Mouse (Mus musculus): ENCODE results near the gene Ociad1. TPM values are rescaled to one million over a fixed set of nuclear protein-coding genes. Genes with fewer than 3 reads are reported as not detected.

Gene Ociad1
- polyA plus RNA-seq, 1 experiment from 2014 or later, result 264 TPM

DNA sequence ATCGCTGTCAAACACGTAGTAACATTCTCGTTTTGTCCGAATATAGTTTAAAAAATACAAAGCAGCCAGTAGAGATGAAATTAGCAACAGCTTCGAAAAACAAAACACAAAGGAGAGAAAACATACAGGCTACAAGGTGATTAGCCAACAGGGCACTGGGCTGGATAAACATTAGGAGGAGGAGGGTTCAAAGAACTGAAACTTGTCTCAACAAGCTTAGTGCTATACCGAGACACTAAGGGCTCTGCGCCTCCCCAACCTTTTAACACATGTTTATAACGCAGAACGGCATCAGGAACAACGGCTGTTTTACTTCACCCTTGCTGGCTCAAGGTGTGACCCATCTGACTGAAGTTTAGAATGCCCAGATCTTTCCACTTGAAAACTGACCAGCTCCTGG lies 13.4 kb upstream of the Ociad1 start:
- no peak overlapping the region for H3K4me2 ChIP-seq (ENCODE audit: low read depth, low read length)
- H3K27ac ChIP-seq (ENCODE audit: low read depth, low read length), result no peak overlapping the region
- no peaks in the 10 kb centered on the region for H3K36me3 ChIP-seq (ENCODE audit: control insufficient read depth, insufficient read depth, low read length)
- H3K9me3 ChIP-seq (ENCODE audit: control insufficient read depth, low read length), result no peaks in the 10 kb centered on the region
- ATAC-seq (ENCODE audit: low read depth), result no peak
- no peak overlapping the region for H3K4me3 ChIP-seq (ENCODE audit: low read depth, low read length)
- no peak overlapping the region for H3K9ac ChIP-seq (replicated peaks; ENCODE audit: low read depth, low read length)
- H3K27me3 ChIP-seq (ENCODE audit: control insufficient read depth, insufficient read depth, low read length), result no peaks in the 10 kb centered on the region
- 0 out of 2 replicates have a peak, but pooled peaks cover 6% of the 10 kb centered on the region for H3K4me1 ChIP-seq (ENCODE audit: control insufficient read depth, insufficient read depth, low read length)
- 63% methylated on average over 10 of the region's 10 CpGs for WGBS

GRCm38 (mm10) chr5:73279732-73280566 lies 12.6 kb upstream of the Ociad1 start:
- no peak overlapping the region for H3K9ac ChIP-seq (replicated peaks; ENCODE audit: low read depth, low read length)
- no peaks in the 10 kb centered on the region for H3K9me3 ChIP-seq (ENCODE audit: control insufficient read depth, low read length)
- 30% methylated on average over 4 of the region's 4 CpGs for WGBS
- ATAC-seq (ENCODE audit: low read depth), result no peak
- no peaks in the 10 kb centered on the region for H3K36me3 ChIP-seq (ENCODE audit: control insufficient read depth, insufficient read depth, low read length)
- H3K4me1 ChIP-seq (ENCODE audit: control insufficient read depth, insufficient read depth, low read length), result 0 out of 2 replicates have a peak, but pooled peaks cover 6% of the 10 kb centered on the region
- H3K4me2 ChIP-seq (ENCODE audit: low read depth, low read length), result no peak overlapping the region
- no peak overlapping the region for H3K27ac ChIP-seq (ENCODE audit: low read depth, low read length)
- no peak overlapping the region for H3K4me3 ChIP-seq (ENCODE audit: low read depth, low read length)
- H3K27me3 ChIP-seq (ENCODE audit: control insufficient read depth, insufficient read depth, low read length), result no peaks in the 10 kb centered on the region

DNA sequence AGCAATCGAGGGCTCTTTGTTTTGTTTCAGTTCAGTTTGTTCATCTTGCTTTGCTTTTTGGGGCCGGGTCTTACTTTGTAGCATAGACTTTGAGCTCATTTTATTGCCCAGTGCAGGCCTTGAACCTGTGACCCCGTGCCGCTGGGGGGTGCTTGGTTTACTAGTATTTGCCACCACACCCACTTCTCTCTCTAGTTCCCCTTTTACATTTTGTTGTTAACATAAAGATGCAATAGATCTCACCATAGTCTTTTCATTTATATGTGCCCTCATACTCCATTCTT lies 12.1 kb upstream of the Ociad1 start:
- no peaks in the 10 kb centered on the region for H3K9me3 ChIP-seq (ENCODE audit: control insufficient read depth, low read length)
- H3K4me2 ChIP-seq (ENCODE audit: low read depth, low read length), result no peak overlapping the region
- H3K27me3 ChIP-seq (ENCODE audit: control insufficient read depth, insufficient read depth, low read length), result no peaks in the 10 kb centered on the region
- 0 out of 2 replicates have a peak, but pooled peaks cover 6% of the 10 kb centered on the region for H3K4me1 ChIP-seq (ENCODE audit: control insufficient read depth, insufficient read depth, low read length)
- no peak overlapping the region for H3K27ac ChIP-seq (ENCODE audit: low read depth, low read length)
- H3K36me3 ChIP-seq (ENCODE audit: control insufficient read depth, insufficient read depth, low read length), result no peaks in the 10 kb centered on the region
- no peak for ATAC-seq (ENCODE audit: low read depth)
- H3K4me3 ChIP-seq (ENCODE audit: low read depth, low read length), result no peak overlapping the region
- 53% methylated on average over 4 of the region's 4 CpGs for WGBS
- H3K9ac ChIP-seq (replicated peaks; ENCODE audit: low read depth, low read length), result no peak overlapping the region

- Histone ChIP-seq H3K4me3 (ENCODE audit: low read depth, low read length) (no peak overlapping the region), H3K9ac (replicated peaks; ENCODE audit: low read depth, low read length) (no peak overlapping the region), H3K9me3 (ENCODE audit: control insufficient read depth, low read length) (no peaks in the 10 kb centered on the region), H3K4me1 (ENCODE audit: control insufficient read depth, insufficient read depth, low read length) (0 out of 2 replicates have a peak, but pooled peaks cover 6% of the 10 kb centered on the region), H3K36me3 (ENCODE audit: control insufficient read depth, insufficient read depth, low read length) (no peaks in the 10 kb centered on the region), H3K4me2 (ENCODE audit: low read depth, low read length) (no peak overlapping the region), H3K27ac (ENCODE audit: low read depth, low read length) (no peak overlapping the region), H3K27me3 (ENCODE audit: control insufficient read depth, insufficient read depth, low read length) (no peaks in the 10 kb centered on the region)
- no peak for ATAC-seq (ENCODE audit: low read depth)
These were observed 8.5 kb upstream of the Ociad1 start for GRCm38 (mm10) chr5:73284046-73284445.

GRCm38 (mm10) chr5:73285470-73285978 lies 7.1 kb upstream of the Ociad1 start:
- Histone ChIP-seq H3K9ac (replicated peaks; ENCODE audit: low read depth, low read length) (no peak overlapping the region), H3K4me2 (ENCODE audit: low read depth, low read length) (no peak overlapping the region), H3K27me3 (ENCODE audit: control insufficient read depth, insufficient read depth, low read length) (no peaks in the 10 kb centered on the region), H3K9me3 (ENCODE audit: control insufficient read depth, low read length) (no peaks in the 10 kb centered on the region), H3K36me3 (ENCODE audit: control insufficient read depth, insufficient read depth, low read length) (no peaks in the 10 kb centered on the region), H3K4me1 (ENCODE audit: control insufficient read depth, insufficient read depth, low read length) (no peaks in the 10 kb centered on the region), H3K27ac (ENCODE audit: low read depth, low read length) (no peak overlapping the region), H3K4me3 (ENCODE audit: low read depth, low read length) (no peak overlapping the region)
- WGBS, result 92% methylated on average over 3 of the region's 3 CpGs
- no peak for ATAC-seq (ENCODE audit: low read depth)

- ATAC-seq (ENCODE audit: low read depth), result no peak
- Histone ChIP-seq H3K27ac (ENCODE audit: low read depth, low read length) (no peak overlapping the region), H3K36me3 (ENCODE audit: control insufficient read depth, insufficient read depth, low read length) (no peaks in the 10 kb centered on the region), H3K9ac (replicated peaks; ENCODE audit: low read depth, low read length) (no peak overlapping the region), H3K4me2 (ENCODE audit: low read depth, low read length) (no peak overlapping the region), H3K9me3 (ENCODE audit: control insufficient read depth, low read length) (no peaks in the 10 kb centered on the region), H3K4me1 (ENCODE audit: control insufficient read depth, insufficient read depth, low read length) (no peaks in the 10 kb centered on the region), H3K4me3 (ENCODE audit: low read depth, low read length) (no peak overlapping the region), H3K27me3 (ENCODE audit: control insufficient read depth, insufficient read depth, low read length) (no peaks in the 10 kb centered on the region)
- 80% methylated on average over 5 of the region's 5 CpGs for WGBS
These were observed 6.0 kb upstream of the Ociad1 start for GRCm38 (mm10) chr5:73286603-73287002.

DNA sequence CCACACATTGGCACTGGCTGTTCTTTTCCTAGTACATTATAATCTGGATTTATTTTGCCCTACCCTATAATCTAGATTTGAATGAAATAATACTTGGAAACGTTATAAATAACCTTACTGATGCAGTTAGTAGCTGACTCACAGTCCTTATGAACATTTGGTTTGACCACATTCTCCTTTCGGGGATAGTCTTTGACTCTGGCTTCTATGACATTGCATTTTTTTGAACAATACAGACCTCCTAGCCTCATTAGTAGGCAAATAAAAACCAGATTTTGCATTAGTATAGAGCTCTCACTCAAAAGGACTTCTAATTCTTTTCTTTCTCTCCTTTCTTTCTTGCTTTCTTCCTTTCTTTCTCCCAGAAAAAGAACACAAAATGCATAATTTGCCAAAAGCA lies 2.7 kb upstream of the Ociad1 start:
- Histone ChIP-seq H3K9ac (replicated peaks; ENCODE audit: low read depth, low read length) (no peak overlapping the region), H3K4me3 (ENCODE audit: low read depth, low read length) (no peak overlapping the region), H3K4me2 (ENCODE audit: low read depth, low read length) (no peak overlapping the region), H3K36me3 (ENCODE audit: control insufficient read depth, insufficient read depth, low read length) (peaks cover 1% of the 10 kb centered on the region), H3K27me3 (ENCODE audit: control insufficient read depth, insufficient read depth, low read length) (no peaks in the 10 kb centered on the region), H3K27ac (ENCODE audit: low read depth, low read length) (no peak overlapping the region), H3K9me3 (ENCODE audit: control insufficient read depth, low read length) (no peaks in the 10 kb centered on the region), H3K4me1 (ENCODE audit: control insufficient read depth, insufficient read depth, low read length) (peaks cover 6% of the 10 kb centered on the region; the same call in 1 of the 2 replicates)
- 69% methylated on average over 2 of the region's 2 CpGs for WGBS
- no peak for ATAC-seq (ENCODE audit: low read depth)

DNA sequence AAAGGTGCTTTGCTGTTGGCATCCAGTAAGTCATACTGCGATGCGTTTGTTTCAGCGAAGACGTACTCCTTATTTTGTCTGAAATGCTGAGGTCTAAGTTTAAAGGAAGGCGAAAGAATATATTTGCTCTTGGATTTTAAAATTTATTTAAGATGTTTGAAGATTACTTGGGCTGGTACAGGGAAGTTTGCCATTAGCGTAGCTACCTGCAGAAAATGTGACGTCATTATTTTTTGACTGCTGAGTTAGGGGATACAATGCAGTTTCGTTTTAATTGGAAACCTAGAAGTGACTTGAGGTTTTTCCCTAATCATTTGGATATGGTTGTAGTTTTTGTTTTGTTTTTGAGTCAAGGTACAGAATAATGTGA lies 859 bp downstream of the Ociad1 start:
- Histone ChIP-seq H3K27me3 (ENCODE audit: control insufficient read depth, insufficient read depth, low read length) (no peaks in the 10 kb centered on the region), H3K9ac (replicated peaks; ENCODE audit: low read depth, low read length) (peak overlapping the region; percentile 89), H3K4me2 (ENCODE audit: low read depth, low read length) (peak overlapping the region; percentile 79), H3K27ac (ENCODE audit: low read depth, low read length) (peak overlapping the region; percentile 92; the same call in 1 of the 2 replicates), H3K9me3 (ENCODE audit: control insufficient read depth, low read length) (no peaks in the 10 kb centered on the region), H3K36me3 (ENCODE audit: control insufficient read depth, insufficient read depth, low read length) (peaks cover 14% of the 10 kb centered on the region), H3K4me1 (ENCODE audit: control insufficient read depth, insufficient read depth, low read length) (peaks cover 7% of the 10 kb centered on the region; the same call in 1 of the 2 replicates), H3K4me3 (ENCODE audit: low read depth, low read length) (peak overlapping the region; percentile 81)
- ATAC-seq (ENCODE audit: low read depth), result no peak
- WGBS, result 15% methylated on average over 8 of the region's 8 CpGs

- ATAC-seq (ENCODE audit: low read depth), result no peak
- Histone ChIP-seq H3K4me1 (ENCODE audit: control insufficient read depth, insufficient read depth, low read length) (peaks cover 7% of the 10 kb centered on the region; the same call in 1 of the 2 replicates), H3K4me3 (ENCODE audit: low read depth, low read length) (no peak overlapping the region), H3K27me3 (ENCODE audit: control insufficient read depth, insufficient read depth, low read length) (no peaks in the 10 kb centered on the region), H3K4me2 (ENCODE audit: low read depth, low read length) (no peak overlapping the region), H3K36me3 (ENCODE audit: control insufficient read depth, insufficient read depth, low read length) (peaks cover 22% of the 10 kb centered on the region), H3K27ac (ENCODE audit: low read depth, low read length) (no peak overlapping the region), H3K9me3 (ENCODE audit: control insufficient read depth, low read length) (no peaks in the 10 kb centered on the region), H3K9ac (replicated peaks; ENCODE audit: low read depth, low read length) (no peak overlapping the region)
- 99% methylated on average over 7 of the region's 7 CpGs for WGBS
These were observed 2.4 kb downstream of the Ociad1 start for GRCm38 (mm10) chr5:73295016-73295415.
